Mouse (Mus musculus): ENCODE measurements around the gene Sapcd2. TPM values are rescaled to one million over a fixed set of nuclear protein-coding genes. Genes with fewer than 3 reads are reported as not detected.

Sapcd2 gene
- not detected for polyA plus RNA-seq (2017; shearing (Covaris generic))

GRCm38 (mm10) chr2:25371764-25372643 lies at the start of gene Sapcd2:
Gene Sapcd2 (plus strand): TSS chr2:25372321.

GRCm38 (mm10) chr2:25332286-25333160 lies 39.6 kb upstream of the Sapcd2 start, which contains the start of gene Man1b1:
Gene Man1b1 (plus strand): TSS chr2:25332338.

DNA sequence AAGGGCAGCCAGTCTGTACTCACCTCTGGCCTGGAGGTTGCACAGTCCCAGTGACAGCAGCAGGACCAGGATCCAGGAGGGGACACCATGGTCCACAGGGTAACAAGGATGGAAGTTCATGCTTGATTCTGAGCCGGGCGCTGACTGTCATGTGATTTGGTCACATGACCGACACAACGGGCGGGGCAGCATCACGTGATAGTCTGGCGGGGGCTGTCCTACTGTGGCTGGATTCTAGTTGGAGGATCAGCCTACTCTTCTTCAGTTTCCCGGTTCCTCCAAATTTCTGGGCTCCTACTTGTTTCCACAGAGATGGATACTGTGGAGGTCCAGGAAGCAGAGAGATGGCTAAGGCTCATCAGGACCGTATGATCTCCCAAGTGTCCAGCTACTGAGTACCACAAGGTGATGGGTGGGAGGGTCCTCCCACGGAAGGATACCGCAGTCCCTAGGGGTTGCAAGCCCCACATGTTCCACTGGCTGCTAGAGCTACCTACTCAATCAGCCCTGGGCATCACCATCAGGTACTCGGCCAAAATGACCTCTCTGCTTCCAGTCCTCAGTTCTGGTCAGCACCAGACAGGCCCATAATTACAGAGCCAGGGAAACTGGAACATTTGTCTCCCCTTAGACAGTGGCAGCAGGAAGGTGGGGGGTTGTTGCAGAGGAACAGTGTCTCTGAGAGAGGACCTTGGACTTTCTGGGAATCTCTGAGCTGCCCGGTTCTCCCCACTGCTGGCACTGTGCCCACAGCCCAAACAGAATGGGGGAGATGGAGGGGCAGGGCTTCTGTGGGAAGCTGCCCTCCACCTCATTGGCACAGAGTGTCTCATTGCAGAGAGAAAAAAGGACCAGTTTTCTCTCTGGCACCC lies 15.7 kb upstream of the Sapcd2 start, which contains the start of gene Dpp7:
Gene Dpp7, minus strand, starts transcription at position 152 of the 872 bp plus-strand sequence.

DNA sequence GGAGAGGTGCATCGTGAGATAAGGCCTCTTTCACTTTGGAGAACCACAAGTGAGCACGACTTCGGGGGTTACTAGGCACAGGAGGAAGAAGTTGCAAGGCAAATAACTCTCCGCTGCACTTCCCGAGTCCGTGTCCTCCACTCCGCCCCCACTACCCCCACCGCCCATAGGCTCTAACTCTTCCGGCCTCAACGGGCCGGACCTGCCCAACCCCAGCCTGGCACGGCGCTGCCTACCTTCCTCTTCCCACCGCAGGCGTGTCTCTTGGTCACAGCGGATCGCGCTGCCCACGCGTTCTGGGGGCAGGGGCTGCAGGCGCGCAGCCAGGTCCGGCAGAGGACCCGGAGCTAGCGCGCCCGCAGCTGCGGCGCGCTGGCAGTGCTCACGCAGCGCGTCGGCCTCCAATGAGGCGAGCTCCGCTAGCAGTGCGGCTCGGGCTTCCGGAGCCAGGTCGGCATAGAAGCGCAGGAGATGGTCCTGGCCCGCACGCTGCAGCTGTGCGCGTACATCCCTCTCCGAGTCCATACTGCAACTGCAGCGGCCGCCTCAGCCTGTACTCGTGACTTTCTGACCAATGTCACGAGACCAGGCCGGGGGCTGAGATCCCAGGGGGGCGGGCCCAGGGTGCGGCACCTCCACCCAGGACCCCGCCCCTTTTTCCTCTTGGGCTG lies 6.9 kb upstream of the Sapcd2 start, which contains the start of gene Uap1l1:
Gene Uap1l1, minus strand, starts transcription at position 592 of the 671 bp plus-strand sequence.

GRCm38 (mm10) chr2:25395721-25396596 lies 23.8 kb downstream of the Sapcd2 start, which contains the start of gene Entpd2:
Gene Entpd2 (plus strand): TSS chr2:25395874.

DNA sequence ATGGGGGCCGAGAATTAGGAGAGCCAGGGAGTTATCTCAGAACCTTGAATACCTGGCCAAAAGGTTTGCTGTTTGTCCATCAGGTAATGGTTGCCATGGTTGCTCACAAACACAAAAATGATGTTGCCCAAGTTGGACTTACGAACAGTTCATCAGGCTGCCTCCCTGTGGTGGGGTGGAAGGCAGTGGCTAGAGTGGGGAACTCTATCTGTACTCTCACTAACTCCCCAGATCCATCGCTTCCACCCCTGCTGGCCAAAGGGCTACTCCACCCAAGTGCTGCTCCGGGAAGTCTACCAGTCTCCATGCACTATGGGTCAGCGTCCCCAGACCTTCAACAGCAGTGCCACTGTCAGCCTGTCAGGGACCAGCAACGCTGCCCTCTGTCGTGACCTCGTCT lies 26.9 kb downstream of the Sapcd2 start, which contains the start of gene Npdc1:
Gene Npdc1, plus strand, starts transcription at position 301 of the 400 bp plus-strand sequence.

GRCm38 (mm10) chr2:25422587-25423410 lies 50.7 kb downstream of the Sapcd2 start, which contains the start of gene Fut7:
Gene Fut7 (plus strand): TSS chr2:25423267.

Other genes with a start within 250 kb of the Sapcd2 start
- gene Nrarp, start 191.6 kb upstream of the Sapcd2 start, polyA plus RNA-seq (2017; shearing (Covaris generic)): 8.6 TPM
- gene Tor4a, start 175.4 kb upstream of the Sapcd2 start, polyA plus RNA-seq (2017; shearing (Covaris generic)): 32.6 TPM
- 86.6 TPM for gene Nelfb, start 160.8 kb upstream of the Sapcd2 start, polyA plus RNA-seq (2017; shearing (Covaris generic))
- 0.68 TPM for gene Stpg3, start 157.7 kb upstream of the Sapcd2 start, polyA plus RNA-seq (2017; shearing (Covaris generic))
- not detected for gene Fam166a, start 153.6 kb upstream of the Sapcd2 start, polyA plus RNA-seq (2017; shearing (Covaris generic))
- gene Tubb4b, start 147.6 kb upstream of the Sapcd2 start, polyA plus RNA-seq (2017; shearing (Covaris generic)): 119 TPM
- not detected for gene Slc34a3, start 138.0 kb upstream of the Sapcd2 start, polyA plus RNA-seq (2017; shearing (Covaris generic))
- not detected for gene Rnf224, start 135.5 kb upstream of the Sapcd2 start, polyA plus RNA-seq (2017; shearing (Covaris generic))
- gene Rnf208, start 130.1 kb upstream of the Sapcd2 start, polyA plus RNA-seq (2017; shearing (Covaris generic)): not detected
- gene Cysrt1, start 129.9 kb upstream of the Sapcd2 start, polyA plus RNA-seq (2017; shearing (Covaris generic)): not detected
- gene AL732309.1, start 125.5 kb upstream of the Sapcd2 start, polyA plus RNA-seq (2017; shearing (Covaris generic)): 5.2 TPM
- 13.5 TPM for gene Tmem203, start 116.9 kb upstream of the Sapcd2 start, polyA plus RNA-seq (2017; shearing (Covaris generic))
- gene Tprn, start 109.7 kb upstream of the Sapcd2 start, polyA plus RNA-seq (2017; shearing (Covaris generic)): 25.6 TPM
- 64.4 TPM for gene Ssna1, start 99.9 kb upstream of the Sapcd2 start, polyA plus RNA-seq (2017; shearing (Covaris generic))
- gene Anapc2, start 99.8 kb upstream of the Sapcd2 start, polyA plus RNA-seq (2017; shearing (Covaris generic)): 76.4 TPM
- gene Tmem210, start 84.2 kb upstream of the Sapcd2 start, polyA plus RNA-seq (2017; shearing (Covaris generic)): 0.91 TPM
- gene Lrrc26, start 82.4 kb upstream of the Sapcd2 start, polyA plus RNA-seq (2017; shearing (Covaris generic)): not detected
- not detected for gene Grin1, start 53.1 kb upstream of the Sapcd2 start, polyA plus RNA-seq (2017; shearing (Covaris generic))
- 25.5 TPM for gene Man1b1, start 40.0 kb upstream of the Sapcd2 start, polyA plus RNA-seq (2017; shearing (Covaris generic))
- 12.7 TPM for gene Dpp7, start 16.0 kb upstream of the Sapcd2 start, polyA plus RNA-seq (2017; shearing (Covaris generic))
- gene Uap1l1, start 6.6 kb upstream of the Sapcd2 start, polyA plus RNA-seq (2017; shearing (Covaris generic)): 23.4 TPM
- not detected for gene Entpd2, start 23.6 kb downstream of the Sapcd2 start, polyA plus RNA-seq (2017; shearing (Covaris generic))
- 2.1 TPM for gene Npdc1, start 27.0 kb downstream of the Sapcd2 start, polyA plus RNA-seq (2017; shearing (Covaris generic))
- gene Fut7, start 50.9 kb downstream of the Sapcd2 start, polyA plus RNA-seq (2017; shearing (Covaris generic)): 0.26 TPM
- gene Abca2, start 56.4 kb downstream of the Sapcd2 start, polyA plus RNA-seq (2017; shearing (Covaris generic)): 51.3 TPM
- 1.0 TPM for gene Clic3, start 84.5 kb downstream of the Sapcd2 start, polyA plus RNA-seq (2017; shearing (Covaris generic))
- 50.2 TPM for gene Paxx, start 88.8 kb downstream of the Sapcd2 start, polyA plus RNA-seq (2017; shearing (Covaris generic))
- not detected for gene Ptgds, start 97.7 kb downstream of the Sapcd2 start, polyA plus RNA-seq (2017; shearing (Covaris generic))
- gene Lcn12, start 121.6 kb downstream of the Sapcd2 start, polyA plus RNA-seq (2017; shearing (Covaris generic)): not detected
- 71.7 TPM for gene Fbxw5, start 128.4 kb downstream of the Sapcd2 start, polyA plus RNA-seq (2017; shearing (Covaris generic))
- 4.6 TPM for gene C8g, start 129.4 kb downstream of the Sapcd2 start, polyA plus RNA-seq (2017; shearing (Covaris generic))
- 81.5 TPM for gene Traf2, start 174.6 kb downstream of the Sapcd2 start, polyA plus RNA-seq (2017; shearing (Covaris generic))
- gene Edf1, start 185.5 kb downstream of the Sapcd2 start, polyA plus RNA-seq (2017; shearing (Covaris generic)): 237 TPM
- 1.4 TPM for gene Mamdc4, start 202.5 kb downstream of the Sapcd2 start, polyA plus RNA-seq (2017; shearing (Covaris generic))
- gene Phpt1, start 202.9 kb downstream of the Sapcd2 start, polyA plus RNA-seq (2017; shearing (Covaris generic)): 49.8 TPM
- gene Ajm1, start 209.4 kb downstream of the Sapcd2 start, polyA plus RNA-seq (2017; shearing (Covaris generic)): 1.1 TPM
- 33.1 TPM for gene Rabl6, start 236.2 kb downstream of the Sapcd2 start, polyA plus RNA-seq (2017; shearing (Covaris generic))
- 0.22 TPM for gene Ccdc183, start 245.4 kb downstream of the Sapcd2 start, polyA plus RNA-seq (2017; shearing (Covaris generic))
- 4.9 TPM for gene Tmem141, start 249.7 kb downstream of the Sapcd2 start, polyA plus RNA-seq (2017; shearing (Covaris generic))